Mouse (Mus musculus) T-helper 2 cell (primary cell): ENCODE data around the gene Toe1.

ENCODE experiments used
- in situ Hi-C: fragments of 300-600 bp; cut with MboI, MseI; formaldehyde crosslinking; loops from one replicate; pipeline ENCODE4 v1.15.1; 2025; ENCODE audit warnings: high pct_unique_total_duplicates

Gene Toe1

GRCm38 (mm10) chr4:116794273-116794672 lies 13.2 kb downstream of the Toe1 start:
- in situ Hi-C loops, result no loop called here

- in situ Hi-C loops, result no loop called here
Observed at GRCm38 (mm10) chr4:116792453-116792852, 15.0 kb downstream of the Toe1 start.

- in situ Hi-C loops, result loop anchor here (5.0 kb wide), 1 partner anchor 72 kb away; no protein-coding TSS in a partner anchor
Observed at GRCm38 (mm10) chr4:116788956-116789355, 18.5 kb downstream of the Toe1 start.

- in situ Hi-C loops, result loop anchor here (5.0 kb wide), 1 partner anchor 71 kb away; no protein-coding TSS in a partner anchor
Observed at GRCm38 (mm10) chr4:116787985-116788760, 19.3 kb downstream of the Toe1 start.

GRCm38 (mm10) chr4:116786587-116786986 lies 20.9 kb downstream of the Toe1 start:
- in situ Hi-C loops, result loop anchor here (5.0 kb wide), 1 partner anchor 69 kb away; no protein-coding TSS in a partner anchor

GRCm38 (mm10) chr4:116782171-116782570 lies 25.3 kb downstream of the Toe1 start:
- in situ Hi-C loops, result no loop called here

- in situ Hi-C loops, result no loop called here
Observed at GRCm38 (mm10) chr4:116781366-116781765, 26.1 kb downstream of the Toe1 start.

GRCm38 (mm10) chr4:116780541-116780940 lies 26.9 kb downstream of the Toe1 start:
- in situ Hi-C loops, result no loop called here

GRCm38 (mm10) chr4:116777079-116777478 lies 30.4 kb downstream of the Toe1 start:
- in situ Hi-C loops, result loop anchor here (5.0 kb wide), 1 partner anchor 35 kb away; no protein-coding TSS in a partner anchor

GRCm38 (mm10) chr4:116776391-116776790 lies 31.0 kb downstream of the Toe1 start:
- in situ Hi-C loops, result loop anchor here (5.0 kb wide), 1 partner anchor 34 kb away; no protein-coding TSS in a partner anchor

- in situ Hi-C loops, result no loop called here
Observed at GRCm38 (mm10) chr4:116769060-116769459, 38.4 kb downstream of the Toe1 start.

- in situ Hi-C loops, result no loop called here
Observed at GRCm38 (mm10) chr4:116768510-116768909, 38.9 kb downstream of the Toe1 start.

GRCm38 (mm10) chr4:116764001-116764400 lies 43.4 kb downstream of the Toe1 start:
- in situ Hi-C loops, result no loop called here

GRCm38 (mm10) chr4:116761914-116762313 lies 45.5 kb downstream of the Toe1 start:
- in situ Hi-C loops, result no loop called here

- in situ Hi-C loops, result no loop called here
Observed at GRCm38 (mm10) chr4:116749750-116750149, 57.7 kb downstream of the Toe1 start.
